Mouse (Mus musculus): ENCODE results near the gene Nckap5. TPM values are rescaled to one million over a fixed set of nuclear protein-coding genes. Genes with fewer than 3 reads are reported as not detected.

The Nckap5 gene
- total RNA-seq, 1 experiment, result 0.18 TPM

DNA sequence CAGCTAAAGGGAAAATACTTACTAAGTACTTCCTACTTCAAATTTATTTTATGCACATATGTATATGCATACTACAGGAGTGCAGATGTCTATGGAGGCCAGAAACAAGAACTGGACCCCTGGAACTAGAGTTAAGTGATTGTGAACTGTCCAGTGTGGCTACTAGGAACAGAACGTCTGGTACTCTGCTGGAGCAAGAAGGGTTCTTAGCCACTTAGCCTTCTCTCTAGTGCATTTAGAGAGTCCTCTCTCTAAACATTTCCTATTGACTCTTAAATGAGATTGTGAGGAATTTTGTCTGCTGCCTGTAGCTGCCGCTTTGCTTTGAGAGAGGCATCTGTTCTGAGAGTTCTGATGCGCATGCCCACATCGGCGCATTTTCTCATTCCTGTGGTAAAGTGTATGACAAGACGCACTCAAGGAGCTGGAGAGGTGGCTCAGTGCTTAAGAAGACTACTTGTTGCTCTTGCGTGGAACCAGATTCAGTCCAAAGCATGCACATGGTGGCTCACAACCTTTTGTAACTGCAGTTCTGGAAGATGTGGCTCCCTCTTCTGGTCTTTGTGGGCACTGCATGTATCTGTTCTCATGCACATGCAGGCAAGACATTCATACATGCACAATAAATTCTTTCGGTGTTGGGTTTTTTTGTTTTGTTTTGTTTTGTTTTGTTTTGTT is 261.9 kb downstream of the Nckap5 start:
- H3K4me1 ChIP-seq (ENCODE audit: control insufficient read depth in 2 of 2, insufficient read depth in 2 of 2, low read length in 2 of 2, poor library complexity in 1 of 2), result no peaks in the 10 kb centered on the region

DNA sequence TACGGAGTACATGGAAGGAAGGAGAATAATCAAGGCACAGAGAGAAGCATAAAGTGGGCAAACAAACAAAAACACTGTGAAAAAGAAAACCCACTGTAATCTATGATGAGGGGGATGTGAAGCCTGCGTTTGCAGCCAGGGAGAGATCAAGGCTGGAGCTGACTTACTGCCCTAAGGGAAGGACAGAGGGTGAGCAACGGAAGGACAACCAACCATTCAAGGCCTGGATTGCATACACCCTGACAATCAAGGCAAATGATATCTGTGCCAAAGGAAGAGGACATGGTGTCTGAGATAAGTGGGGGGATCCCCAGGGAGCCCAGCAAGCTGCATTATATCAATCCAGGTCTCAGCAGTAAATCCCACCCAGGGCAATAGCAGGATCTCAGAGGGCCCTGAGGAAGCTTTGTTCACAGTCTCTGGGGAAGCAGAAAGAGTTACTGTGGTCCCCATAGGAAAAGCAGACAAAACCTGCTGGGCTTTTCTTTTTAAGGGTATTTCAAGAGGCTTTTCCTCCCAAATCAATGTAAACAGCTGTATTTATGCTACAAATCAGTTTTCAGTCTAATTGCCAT is 265.4 kb downstream of the Nckap5 start:
- no peaks in the 10 kb centered on the region for H3K9me3 ChIP-seq (ENCODE audit: control insufficient read depth, insufficient read depth, low read depth, low read length)
- no peaks in the 10 kb centered on the region for H3K4me1 ChIP-seq (ENCODE audit: control insufficient read depth in 2 of 2, insufficient read depth in 2 of 2, low read length in 2 of 2, poor library complexity in 1 of 2)
- no peak overlapping the region for H3K4me3 ChIP-seq (ENCODE audit: insufficient read depth in 1 of 2, low read depth in 1 of 2, low read length in 2 of 2, poor library complexity in 1 of 2, severe bottlenecking in 1 of 2)
- no peaks in the 10 kb centered on the region for H3K36me3 ChIP-seq (ENCODE audit: control insufficient read depth, insufficient read depth, low read length, poor library complexity, severe bottlenecking)
- DNase-seq (ENCODE audit: low read depth, low spot score), result no peak
- TF ChIP-seq HCFC1 (IDR thresholded peaks at IDR 0.05; ENCODE audit: borderline replicate concordance, insufficient read depth, low read length) (no peak), CHD2 (IDR thresholded peaks at IDR 0.05; ENCODE audit: low read depth, low read length) (no peak), ZC3H11A (IDR thresholded peaks at IDR 0.05; ENCODE audit: borderline replicate concordance, low read depth, low read length) (no peak), MAFK (IDR thresholded peaks at IDR 0.05; ENCODE audit: insufficient read depth, low read depth, low read length) (no peak), ZNF384 (IDR thresholded peaks at IDR 0.05; ENCODE audit: low read depth, low read length) (no peak)
- H3K27ac ChIP-seq (ENCODE audit: insufficient read depth, low read depth, low read length, poor library complexity, severe bottlenecking), result no peak overlapping the region
- H3K9ac ChIP-seq (ENCODE audit: insufficient read depth, low read depth, low read length, poor library complexity, severe bottlenecking), result no peak overlapping the region
- in situ Hi-C loops (cut with MboI; ENCODE audit: low sequenced_read_pairs in 2 of 2, unreplicated experiment in 2 of 2), result no loop called here

More for the DNA sequence above, 261.9 kb downstream of the Nckap5 start:
- no peaks in the 10 kb centered on the region for H3K9me3 ChIP-seq (ENCODE audit: control insufficient read depth, insufficient read depth, low read depth, low read length)
- no peaks in the 10 kb centered on the region for H3K36me3 ChIP-seq (ENCODE audit: control insufficient read depth, insufficient read depth, low read length, poor library complexity, severe bottlenecking)
- TF ChIP-seq MAFK (IDR thresholded peaks at IDR 0.05; ENCODE audit: insufficient read depth, low read depth, low read length) (no peak), ZC3H11A (IDR thresholded peaks at IDR 0.05; ENCODE audit: borderline replicate concordance, low read depth, low read length) (peak; percentile 13; the same call in 1 of the 2 replicates)
- no peak overlapping the region for H3K9ac ChIP-seq (ENCODE audit: insufficient read depth, low read depth, low read length, poor library complexity, severe bottlenecking)
- in situ Hi-C loops (cut with MboI; ENCODE audit: low sequenced_read_pairs in 2 of 2, unreplicated experiment in 2 of 2), result no loop called here
- H3K27ac ChIP-seq (ENCODE audit: insufficient read depth, low read depth, low read length, poor library complexity, severe bottlenecking), result no peak overlapping the region
- H3K4me3 ChIP-seq (ENCODE audit: insufficient read depth in 1 of 2, low read depth in 1 of 2, low read length in 2 of 2, poor library complexity in 1 of 2, severe bottlenecking in 1 of 2), result no peak overlapping the region
- DNase-seq (ENCODE audit: low read depth, low spot score), result peak; percentile 51

DNA sequence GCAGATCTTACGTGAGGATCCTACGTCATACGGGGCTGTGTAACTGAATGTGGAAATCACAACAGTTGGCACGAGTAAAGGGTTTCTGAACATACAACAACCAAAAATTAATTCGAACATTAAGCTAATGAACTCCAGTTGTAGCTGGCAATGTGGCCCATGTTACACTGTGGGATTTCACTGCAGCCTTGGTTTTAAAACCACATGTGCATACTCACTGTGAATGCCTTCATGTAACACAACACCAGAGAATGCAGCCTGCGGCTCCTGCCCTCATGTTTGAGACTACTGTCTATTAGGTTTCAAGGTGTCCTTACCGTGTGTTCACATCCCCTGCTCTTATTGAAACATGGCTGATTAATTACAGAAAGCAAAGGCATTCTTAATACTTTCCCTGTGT is 269.7 kb downstream of the Nckap5 start:
- Histone ChIP-seq H3K36me3 (ENCODE audit: control insufficient read depth, insufficient read depth, low read length, poor library complexity, severe bottlenecking) (no peaks in the 10 kb centered on the region), H3K9ac (ENCODE audit: insufficient read depth, low read depth, low read length, poor library complexity, severe bottlenecking) (no peak overlapping the region), H3K9me3 (ENCODE audit: control insufficient read depth, insufficient read depth, low read depth, low read length) (no peaks in the 10 kb centered on the region), H3K4me1 (ENCODE audit: control insufficient read depth in 2 of 2, insufficient read depth in 2 of 2, low read length in 2 of 2, poor library complexity in 1 of 2) (no peaks in the 10 kb centered on the region), H3K4me3 (ENCODE audit: insufficient read depth in 1 of 2, low read depth in 1 of 2, low read length in 2 of 2, poor library complexity in 1 of 2, severe bottlenecking in 1 of 2) (no peak overlapping the region), H3K27ac (ENCODE audit: insufficient read depth, low read depth, low read length, poor library complexity, severe bottlenecking) (no peak overlapping the region)
- no peak for DNase-seq (ENCODE audit: low read depth, low spot score)
- no peak for TF ChIP-seq ZNF384 (IDR thresholded peaks at IDR 0.05; ENCODE audit: low read depth, low read length)
- TF ChIP-seq HCFC1 (IDR thresholded peaks at IDR 0.05; ENCODE audit: borderline replicate concordance, insufficient read depth, low read length), result no peak
- TF ChIP-seq ZC3H11A (IDR thresholded peaks at IDR 0.05; ENCODE audit: borderline replicate concordance, low read depth, low read length), result no peak
- no peak for TF ChIP-seq MAFK (IDR thresholded peaks at IDR 0.05; ENCODE audit: insufficient read depth, low read depth, low read length)
- TF ChIP-seq CHD2 (IDR thresholded peaks at IDR 0.05; ENCODE audit: low read depth, low read length), result no peak
- in situ Hi-C loops (cut with MboI; ENCODE audit: low sequenced_read_pairs in 2 of 2, unreplicated experiment in 2 of 2), result no loop called here

DNA sequence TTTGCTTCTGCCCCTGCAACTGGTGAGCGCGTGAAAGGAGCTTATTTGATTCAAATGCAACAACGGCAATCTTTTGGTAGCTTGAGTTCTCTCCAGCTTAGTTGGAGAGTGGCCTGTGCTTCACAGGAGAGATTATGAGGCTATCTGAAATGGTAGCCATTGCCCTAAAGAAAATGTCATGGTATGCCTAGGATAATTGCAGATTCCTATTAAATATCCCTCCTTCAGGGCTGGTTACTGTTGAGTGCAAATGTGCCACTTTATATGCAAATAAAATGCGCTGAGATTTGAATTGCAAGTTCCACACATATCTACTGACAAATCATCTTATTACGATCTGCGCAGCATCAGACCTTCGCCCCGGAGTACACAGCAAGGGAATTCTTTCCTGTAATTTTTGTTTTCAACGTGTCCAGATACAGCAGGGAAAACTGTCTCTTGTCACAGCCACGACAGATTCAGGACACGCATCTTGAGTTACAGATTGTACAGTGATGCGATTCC is 272.8 kb downstream of the Nckap5 start:
- Histone ChIP-seq H3K36me3 (ENCODE audit: control insufficient read depth, insufficient read depth, low read length, poor library complexity, severe bottlenecking) (no peaks in the 10 kb centered on the region), H3K9ac (ENCODE audit: insufficient read depth, low read depth, low read length, poor library complexity, severe bottlenecking) (no peak overlapping the region), H3K9me3 (ENCODE audit: control insufficient read depth, insufficient read depth, low read depth, low read length) (no peaks in the 10 kb centered on the region), H3K27ac (ENCODE audit: insufficient read depth, low read depth, low read length, poor library complexity, severe bottlenecking) (no peak overlapping the region), H3K4me3 (ENCODE audit: insufficient read depth in 1 of 2, low read depth in 1 of 2, low read length in 2 of 2, poor library complexity in 1 of 2, severe bottlenecking in 1 of 2) (no peak overlapping the region), H3K4me1 (ENCODE audit: control insufficient read depth in 2 of 2, insufficient read depth in 2 of 2, low read length in 2 of 2, poor library complexity in 1 of 2) (no peaks in the 10 kb centered on the region)
- DNase-seq (ENCODE audit: low read depth, low spot score), result no peak
- in situ Hi-C loops (cut with MboI; ENCODE audit: low sequenced_read_pairs in 2 of 2, unreplicated experiment in 2 of 2), result no loop called here
- TF ChIP-seq ZC3H11A (IDR thresholded peaks at IDR 0.05; ENCODE audit: borderline replicate concordance, low read depth, low read length), result no peak
- no peak for TF ChIP-seq ZNF384 (IDR thresholded peaks at IDR 0.05; ENCODE audit: low read depth, low read length)
- no peak for TF ChIP-seq HCFC1 (IDR thresholded peaks at IDR 0.05; ENCODE audit: borderline replicate concordance, insufficient read depth, low read length)
- TF ChIP-seq MAFK (IDR thresholded peaks at IDR 0.05; ENCODE audit: insufficient read depth, low read depth, low read length), result no peak
- TF ChIP-seq CHD2 (IDR thresholded peaks at IDR 0.05; ENCODE audit: low read depth, low read length), result no peak

Measured in ES-E14 (cell line).